Mouse (Mus musculus): ENCODE measurements around the gene Ccnb2. TPM values are rescaled to one million over a fixed set of nuclear protein-coding genes. Genes with fewer than 3 reads are reported as not detected.

Ccnb2 gene
- polyA plus RNA-seq, 1 experiment from 2014 or later: 27.9 TPM

- no peak overlapping the region for H3K27ac ChIP-seq
- no peak overlapping the region for H3K4me3 ChIP-seq (replicated peaks; ENCODE audit: low read length)
- peaks cover 66% of the 10 kb centered on the region for H3K36me3 ChIP-seq (replicated peaks; ENCODE audit: control insufficient read depth, insufficient read depth)
- no peak for DNase-seq (ENCODE audit: low spot score)
- H3K4me2 ChIP-seq (replicated peaks): no peak overlapping the region
- no peak overlapping the region for H3K9ac ChIP-seq
- no peak for ATAC-seq (ENCODE audit: low FRiP score)
- WGBS: 96% methylated on average over 8 of the region's 8 CpGs
- H3K9me3 ChIP-seq (ENCODE audit: control insufficient read depth, low read length): no peaks in the 10 kb centered on the region
- no peaks in the 10 kb centered on the region for H3K27me3 ChIP-seq (ENCODE audit: control insufficient read depth, insufficient read depth, low read length)
- H3K4me1 ChIP-seq (replicated peaks; ENCODE audit: control insufficient read depth, insufficient read depth, low read length): no peaks in the 10 kb centered on the region
Measured at GRCm38 (mm10) chr9:70409743-70410142, 11.6 kb downstream of the Ccnb2 start.

- peaks cover 60% of the 10 kb centered on the region for H3K36me3 ChIP-seq (replicated peaks; ENCODE audit: control insufficient read depth, insufficient read depth)
- no peak for ATAC-seq (ENCODE audit: low FRiP score)
- H3K4me2 ChIP-seq (replicated peaks): no peak overlapping the region
- no peaks in the 10 kb centered on the region for H3K4me1 ChIP-seq (replicated peaks; ENCODE audit: control insufficient read depth, insufficient read depth, low read length)
- H3K9me3 ChIP-seq (ENCODE audit: control insufficient read depth, low read length): no peaks in the 10 kb centered on the region
- H3K27me3 ChIP-seq (ENCODE audit: control insufficient read depth, insufficient read depth, low read length): no peaks in the 10 kb centered on the region
- no peak overlapping the region for H3K27ac ChIP-seq
- H3K4me3 ChIP-seq (replicated peaks; ENCODE audit: low read length): no peak overlapping the region
- WGBS: 95% methylated on average over 3 of the region's 3 CpGs
- no peak overlapping the region for H3K9ac ChIP-seq
- DNase-seq (ENCODE audit: low spot score): no peak
Measured at GRCm38 (mm10) chr9:70408791-70409190, 12.6 kb downstream of the Ccnb2 start.

- H3K4me3 ChIP-seq (replicated peaks; ENCODE audit: low read length): no peak overlapping the region
- no peak overlapping the region for H3K4me2 ChIP-seq (replicated peaks)
- DNase-seq (ENCODE audit: low spot score) (no peak), ATAC-seq (ENCODE audit: low FRiP score) (no peak)
- H3K27ac ChIP-seq: no peak overlapping the region
- no peaks in the 10 kb centered on the region for H3K9me3 ChIP-seq (ENCODE audit: control insufficient read depth, low read length)
- H3K9ac ChIP-seq: no peak overlapping the region
- no peaks in the 10 kb centered on the region for H3K4me1 ChIP-seq (replicated peaks; ENCODE audit: control insufficient read depth, insufficient read depth, low read length)
- WGBS: 94% methylated on average over 3 of the region's 3 CpGs
- peaks cover 39% of the 10 kb centered on the region for H3K36me3 ChIP-seq (replicated peaks; ENCODE audit: control insufficient read depth, insufficient read depth)
- H3K27me3 ChIP-seq (ENCODE audit: control insufficient read depth, insufficient read depth, low read length): no peaks in the 10 kb centered on the region
Measured at GRCm38 (mm10) chr9:70406596-70406995, 14.8 kb downstream of the Ccnb2 start.

GRCm38 (mm10) chr9:70401937-70402539, 19.3 kb downstream of the Ccnb2 start:
- Histone ChIP-seq H3K36me3 (replicated peaks; ENCODE audit: control insufficient read depth, insufficient read depth) (0 out of 2 replicates have a peak, but pooled peaks cover 5% of the 10 kb centered on the region), H3K9me3 (ENCODE audit: control insufficient read depth, low read length) (no peaks in the 10 kb centered on the region), H3K27me3 (ENCODE audit: control insufficient read depth, insufficient read depth, low read length) (no peaks in the 10 kb centered on the region), H3K9ac (no peak overlapping the region), H3K4me2 (replicated peaks) (no peak overlapping the region), H3K27ac (no peak overlapping the region), H3K4me1 (replicated peaks; ENCODE audit: control insufficient read depth, insufficient read depth, low read length) (no peaks in the 10 kb centered on the region), H3K4me3 (replicated peaks; ENCODE audit: low read length) (no peak overlapping the region)
- DNase-seq (ENCODE audit: low spot score) (no peak), ATAC-seq (ENCODE audit: low FRiP score) (no peak)
- 92% methylated on average over 8 of the region's 8 CpGs for WGBS

GRCm38 (mm10) chr9:70396083-70396482, 25.3 kb downstream of the Ccnb2 start:
- Histone ChIP-seq H3K9ac (no peak overlapping the region), H3K4me2 (replicated peaks) (no peak overlapping the region), H3K9me3 (ENCODE audit: control insufficient read depth, low read length) (no peaks in the 10 kb centered on the region), H3K4me3 (replicated peaks; ENCODE audit: low read length) (no peak overlapping the region), H3K27me3 (ENCODE audit: control insufficient read depth, insufficient read depth, low read length) (no peaks in the 10 kb centered on the region), H3K27ac (no peak overlapping the region), H3K36me3 (replicated peaks; ENCODE audit: control insufficient read depth, insufficient read depth) (no peaks in the 10 kb centered on the region), H3K4me1 (replicated peaks; ENCODE audit: control insufficient read depth, insufficient read depth, low read length) (no peaks in the 10 kb centered on the region)
- DNase-seq (ENCODE audit: low spot score) (no peak), ATAC-seq (ENCODE audit: low FRiP score) (no peak)
- WGBS: 86% methylated on average over 2 of the region's 2 CpGs

- H3K27me3 ChIP-seq (ENCODE audit: control insufficient read depth, insufficient read depth, low read length): no peaks in the 10 kb centered on the region
- H3K27ac ChIP-seq: no peak overlapping the region
- H3K4me3 ChIP-seq (replicated peaks; ENCODE audit: low read length): no peak overlapping the region
- no peak for DNase-seq (ENCODE audit: low spot score)
- H3K9me3 ChIP-seq (ENCODE audit: control insufficient read depth, low read length): no peaks in the 10 kb centered on the region
- no peak overlapping the region for H3K9ac ChIP-seq
- no peak overlapping the region for H3K4me2 ChIP-seq (replicated peaks)
- H3K36me3 ChIP-seq (replicated peaks; ENCODE audit: control insufficient read depth, insufficient read depth): no peaks in the 10 kb centered on the region
- ATAC-seq (ENCODE audit: low FRiP score): no peak
- no peaks in the 10 kb centered on the region for H3K4me1 ChIP-seq (replicated peaks; ENCODE audit: control insufficient read depth, insufficient read depth, low read length)
- 88% methylated on average over 12 of the region's 12 CpGs for WGBS
Measured at GRCm38 (mm10) chr9:70395617-70396016, 25.7 kb downstream of the Ccnb2 start.

GRCm38 (mm10) chr9:70392563-70392907, 28.8 kb downstream of the Ccnb2 start:
- no peak overlapping the region for H3K4me2 ChIP-seq (replicated peaks)
- H3K9me3 ChIP-seq (ENCODE audit: control insufficient read depth, low read length): no peaks in the 10 kb centered on the region
- H3K9ac ChIP-seq: no peak overlapping the region
- 17% methylated on average over 6 of the region's 6 CpGs for WGBS
- H3K4me3 ChIP-seq (replicated peaks; ENCODE audit: low read length): no peak overlapping the region
- H3K27ac ChIP-seq: no peak overlapping the region
- peak; percentile 82; the same call in 1 of the 2 replicates for ATAC-seq (ENCODE audit: low FRiP score)
- H3K4me1 ChIP-seq (replicated peaks; ENCODE audit: control insufficient read depth, insufficient read depth, low read length): no peaks in the 10 kb centered on the region
- no peaks in the 10 kb centered on the region for H3K27me3 ChIP-seq (ENCODE audit: control insufficient read depth, insufficient read depth, low read length)
- peak; percentile 85 for DNase-seq (ENCODE audit: low spot score)
- no peaks in the 10 kb centered on the region for H3K36me3 ChIP-seq (replicated peaks; ENCODE audit: control insufficient read depth, insufficient read depth)

- WGBS: 77% methylated on average over 12 of the region's 12 CpGs
- Histone ChIP-seq H3K27me3 (ENCODE audit: control insufficient read depth, insufficient read depth, low read length) (no peaks in the 10 kb centered on the region), H3K4me1 (replicated peaks; ENCODE audit: control insufficient read depth, insufficient read depth, low read length) (no peaks in the 10 kb centered on the region), H3K4me2 (replicated peaks) (no peak overlapping the region), H3K36me3 (replicated peaks; ENCODE audit: control insufficient read depth, insufficient read depth) (no peaks in the 10 kb centered on the region), H3K4me3 (replicated peaks; ENCODE audit: low read length) (no peak overlapping the region), H3K9ac (no peak overlapping the region), H3K27ac (no peak overlapping the region), H3K9me3 (ENCODE audit: control insufficient read depth, low read length) (no peaks in the 10 kb centered on the region)
- ATAC-seq (ENCODE audit: low FRiP score) (no peak), DNase-seq (ENCODE audit: low spot score) (no peak)
Measured at GRCm38 (mm10) chr9:70391660-70392562, 29.4 kb downstream of the Ccnb2 start.

- Histone ChIP-seq H3K9me3 (ENCODE audit: control insufficient read depth, low read length) (no peaks in the 10 kb centered on the region), H3K4me1 (replicated peaks; ENCODE audit: control insufficient read depth, insufficient read depth, low read length) (no peaks in the 10 kb centered on the region), H3K4me3 (replicated peaks; ENCODE audit: low read length) (no peak overlapping the region), H3K27me3 (ENCODE audit: control insufficient read depth, insufficient read depth, low read length) (no peaks in the 10 kb centered on the region), H3K4me2 (replicated peaks) (no peak overlapping the region), H3K36me3 (replicated peaks; ENCODE audit: control insufficient read depth, insufficient read depth) (no peaks in the 10 kb centered on the region), H3K9ac (no peak overlapping the region), H3K27ac (no peak overlapping the region)
- WGBS: 89% methylated on average over 5 of the region's 5 CpGs
- ATAC-seq (ENCODE audit: low FRiP score) (no peak), DNase-seq (ENCODE audit: low spot score) (no peak)
Measured at GRCm38 (mm10) chr9:70391042-70391441, 30.3 kb downstream of the Ccnb2 start.

Measured in hindbrain, embryonic 14.5 days (tissue).